Mouse (Mus musculus): ENCODE data around the gene Hist1h2bf. TPM values are rescaled to one million over a fixed set of nuclear protein-coding genes. Genes with fewer than 3 reads are reported as not detected.
A peak's percentile ranks its signal among the peaks of the same experiment; 100 is the strongest.

Hist1h2bf gene
- polyA plus RNA-seq, 1 experiment from 2014 or later, result 3.7 TPM

GRCm38 (mm10) chr13:23609844-23610243 lies 35.8 kb upstream of the Hist1h2bf start:
- H3K4me1 ChIP-seq (ENCODE audit: control insufficient read depth, low read depth, low read length), result peaks cover 21% of the 10 kb centered on the region
- H3K4me3 ChIP-seq (ENCODE audit: low read depth, low read length), result no peak overlapping the region
- peak overlapping the region; percentile 46 for H3K9ac ChIP-seq (ENCODE audit: low read depth, low read length)
- H3K9me3 ChIP-seq (replicated peaks; ENCODE audit: control insufficient read depth, low read length), result no peaks in the 10 kb centered on the region
- ATAC-seq (ENCODE audit: low read depth), result no peak
- H3K4me2 ChIP-seq (ENCODE audit: low read depth, low read length), result peak overlapping the region; percentile 61; the same call in 1 of the 2 replicates
- peak overlapping the region; percentile 93 for H3K27ac ChIP-seq (ENCODE audit: low read length)
- H3K27me3 ChIP-seq (ENCODE audit: control insufficient read depth, insufficient read depth, low read depth, low read length), result no peaks in the 10 kb centered on the region
- H3K36me3 ChIP-seq (ENCODE audit: control insufficient read depth, insufficient read depth), result 0 out of 2 replicates have a peak, but pooled peaks cover 3% of the 10 kb centered on the region

GRCm38 (mm10) chr13:23609209-23609608 lies 35.2 kb upstream of the Hist1h2bf start:
- Histone ChIP-seq H3K27ac (ENCODE audit: low read length) (peak overlapping the region; percentile 93), H3K9ac (ENCODE audit: low read depth, low read length) (peak overlapping the region; percentile 58), H3K27me3 (ENCODE audit: control insufficient read depth, insufficient read depth, low read depth, low read length) (no peaks in the 10 kb centered on the region), H3K4me3 (ENCODE audit: low read depth, low read length) (peak overlapping the region; percentile 34; the same call in 1 of the 2 replicates), H3K9me3 (replicated peaks; ENCODE audit: control insufficient read depth, low read length) (no peaks in the 10 kb centered on the region), H3K4me1 (ENCODE audit: control insufficient read depth, low read depth, low read length) (peaks cover 21% of the 10 kb centered on the region), H3K36me3 (ENCODE audit: control insufficient read depth, insufficient read depth) (0 out of 2 replicates have a peak, but pooled peaks cover 3% of the 10 kb centered on the region), H3K4me2 (ENCODE audit: low read depth, low read length) (peak overlapping the region; percentile 61)
- WGBS (ENCODE audit: insufficient replicate concordance), result 27% methylated on average over 4 of the region's 4 CpGs
- peak; percentile 97 for ATAC-seq (ENCODE audit: low read depth)

DNA sequence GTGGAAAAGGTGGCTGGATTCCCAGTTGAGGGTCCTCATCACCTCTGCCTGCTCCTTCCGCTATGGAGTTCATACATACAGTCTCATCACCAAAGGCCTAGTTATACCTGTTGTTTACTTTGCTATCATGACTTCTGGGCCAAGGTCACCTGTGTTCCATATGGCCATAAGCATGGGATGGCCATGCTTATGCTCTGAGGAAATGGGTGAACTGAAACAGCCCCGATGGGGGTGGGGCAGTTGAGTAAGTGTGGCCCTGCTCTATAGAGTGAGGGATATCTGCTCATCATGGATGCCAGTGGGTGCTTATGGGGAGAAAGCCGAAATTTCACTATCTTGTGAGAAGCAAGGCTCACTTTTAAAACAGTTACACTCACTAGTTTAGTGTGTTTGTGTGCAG lies 31.1 kb upstream of the Hist1h2bf start:
- no peak overlapping the region for H3K27ac ChIP-seq (ENCODE audit: low read length)
- no peaks in the 10 kb centered on the region for H3K36me3 ChIP-seq (ENCODE audit: control insufficient read depth, insufficient read depth)
- H3K9me3 ChIP-seq (replicated peaks; ENCODE audit: control insufficient read depth, low read length), result no peaks in the 10 kb centered on the region
- peaks cover 22% of the 10 kb centered on the region for H3K4me1 ChIP-seq (ENCODE audit: control insufficient read depth, low read depth, low read length)
- H3K4me2 ChIP-seq (ENCODE audit: low read depth, low read length), result no peak overlapping the region
- H3K9ac ChIP-seq (ENCODE audit: low read depth, low read length), result no peak overlapping the region
- no peak for ATAC-seq (ENCODE audit: low read depth)
- WGBS (ENCODE audit: insufficient replicate concordance), result 80% methylated on average over 3 of the region's 3 CpGs
- H3K27me3 ChIP-seq (ENCODE audit: control insufficient read depth, insufficient read depth, low read depth, low read length), result no peaks in the 10 kb centered on the region
- no peak overlapping the region for H3K4me3 ChIP-seq (ENCODE audit: low read depth, low read length)

DNA sequence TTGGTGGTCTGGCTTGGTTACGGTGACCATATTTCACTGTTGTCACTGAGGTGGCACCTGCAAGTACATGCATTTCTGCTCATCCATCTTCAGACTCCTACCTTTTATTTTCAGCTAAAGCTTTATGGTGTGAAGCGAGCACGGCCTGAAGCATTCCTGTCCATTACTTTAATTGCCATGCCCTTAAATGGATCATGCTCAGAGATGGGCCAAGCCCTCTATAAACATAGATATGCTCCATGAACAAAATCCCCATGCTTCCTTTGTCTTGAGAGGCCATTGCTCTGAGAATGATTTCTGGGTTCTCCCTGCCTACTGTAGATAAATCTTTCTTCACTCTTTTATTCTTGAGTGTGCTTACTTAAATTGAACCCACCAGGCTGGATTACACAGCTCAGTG lies 30.5 kb upstream of the Hist1h2bf start:
- H3K4me1 ChIP-seq (ENCODE audit: control insufficient read depth, low read depth, low read length), result peaks cover 16% of the 10 kb centered on the region
- H3K9me3 ChIP-seq (replicated peaks; ENCODE audit: control insufficient read depth, low read length), result no peaks in the 10 kb centered on the region
- WGBS (ENCODE audit: insufficient replicate concordance), result 80% methylated on average over 3 of the region's 3 CpGs

GRCm38 (mm10) chr13:23603182-23603699 lies 29.2 kb upstream of the Hist1h2bf start:
- Histone ChIP-seq H3K36me3 (ENCODE audit: control insufficient read depth, insufficient read depth) (no peaks in the 10 kb centered on the region), H3K4me1 (ENCODE audit: control insufficient read depth, low read depth, low read length) (peaks cover 4% of the 10 kb centered on the region), H3K27ac (ENCODE audit: low read length) (no peak overlapping the region), H3K4me3 (ENCODE audit: low read depth, low read length) (no peak overlapping the region), H3K4me2 (ENCODE audit: low read depth, low read length) (no peak overlapping the region), H3K27me3 (ENCODE audit: control insufficient read depth, insufficient read depth, low read depth, low read length) (no peaks in the 10 kb centered on the region), H3K9me3 (replicated peaks; ENCODE audit: control insufficient read depth, low read length) (no peaks in the 10 kb centered on the region), H3K9ac (ENCODE audit: low read depth, low read length) (peak overlapping the region; percentile 33; the same call in 1 of the 2 replicates)
- 40% methylated on average over 7 of the region's 7 CpGs for WGBS (ENCODE audit: insufficient replicate concordance)
- ATAC-seq (ENCODE audit: low read depth), result no peak

More for the DNA sequence above, 30.5 kb upstream of the Hist1h2bf start:
- Histone ChIP-seq H3K4me3 (ENCODE audit: low read depth, low read length) (no peak overlapping the region), H3K4me2 (ENCODE audit: low read depth, low read length) (no peak overlapping the region), H3K27me3 (ENCODE audit: control insufficient read depth, insufficient read depth, low read depth, low read length) (no peaks in the 10 kb centered on the region), H3K36me3 (ENCODE audit: control insufficient read depth, insufficient read depth) (no peaks in the 10 kb centered on the region), H3K27ac (ENCODE audit: low read length) (no peak overlapping the region), H3K9ac (ENCODE audit: low read depth, low read length) (no peak overlapping the region)
- no peak for ATAC-seq (ENCODE audit: low read depth)

- H3K27me3 ChIP-seq (ENCODE audit: control insufficient read depth, insufficient read depth, low read depth, low read length), result no peaks in the 10 kb centered on the region
- peak overlapping the region; percentile 30; the same call in 1 of the 2 replicates for H3K9ac ChIP-seq (ENCODE audit: low read depth, low read length)
- H3K4me3 ChIP-seq (ENCODE audit: low read depth, low read length), result no peak overlapping the region
- no peaks in the 10 kb centered on the region for H3K36me3 ChIP-seq (ENCODE audit: control insufficient read depth, insufficient read depth)
- H3K4me2 ChIP-seq (ENCODE audit: low read depth, low read length), result 0 out of 2 replicates have a peak overlapping the region, but pooled peaks have one; percentile 14
- no peak for ATAC-seq (ENCODE audit: low read depth)
- H3K9me3 ChIP-seq (replicated peaks; ENCODE audit: control insufficient read depth, low read length), result no peaks in the 10 kb centered on the region
- H3K27ac ChIP-seq (ENCODE audit: low read length), result peak overlapping the region; percentile 51
- 5% methylated on average over 9 of the region's 9 CpGs for WGBS (ENCODE audit: insufficient replicate concordance)
- H3K4me1 ChIP-seq (ENCODE audit: control insufficient read depth, low read depth, low read length), result peaks cover 38% of the 10 kb centered on the region
Observed at GRCm38 (mm10) chr13:23597957-23598356, 24.0 kb upstream of the Hist1h2bf start.

DNA sequence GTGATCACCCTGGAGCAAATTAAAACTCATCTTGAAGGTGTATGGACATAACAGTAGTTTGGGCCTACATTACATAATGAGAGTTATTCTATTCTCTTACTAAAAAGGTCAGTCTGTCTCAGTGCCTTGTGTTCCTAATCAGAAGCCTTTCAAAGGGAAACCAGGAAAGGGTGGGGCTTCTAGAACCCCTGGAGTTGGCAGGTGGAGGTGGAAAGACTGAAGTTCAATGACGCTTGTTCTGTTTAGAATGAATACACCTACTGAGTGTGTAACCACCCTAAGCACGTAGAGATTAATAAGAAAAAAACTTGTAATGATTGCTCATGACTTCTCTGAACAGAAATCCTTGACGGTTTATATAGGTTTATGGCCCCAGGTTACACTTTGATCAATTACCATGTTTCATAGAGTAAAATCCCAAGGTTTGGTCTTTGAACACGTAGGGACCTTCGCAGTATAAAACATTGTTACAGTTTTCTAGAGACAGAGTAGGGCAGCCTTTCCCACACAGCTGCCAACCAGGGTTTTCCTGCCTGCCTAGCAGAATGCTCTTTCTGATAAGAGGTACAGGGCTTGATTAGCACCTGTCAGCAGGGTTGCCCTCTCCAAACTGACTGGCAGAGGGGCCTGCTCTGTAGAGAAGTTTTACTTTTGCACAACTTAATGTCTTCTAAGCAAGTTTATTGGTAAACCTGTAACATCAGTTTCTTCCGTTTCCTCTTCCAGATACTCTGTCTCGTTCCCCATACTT lies 21.8 kb upstream of the Hist1h2bf start:
- H3K9me3 ChIP-seq (replicated peaks; ENCODE audit: control insufficient read depth, low read length), result no peaks in the 10 kb centered on the region
- peak overlapping the region; percentile 46 for H3K4me2 ChIP-seq (ENCODE audit: low read depth, low read length)
- 27% methylated on average over 7 of the region's 7 CpGs for WGBS (ENCODE audit: insufficient replicate concordance)
- H3K9ac ChIP-seq (ENCODE audit: low read depth, low read length), result peak overlapping the region; percentile 54
- peak overlapping the region; percentile 93 for H3K27ac ChIP-seq (ENCODE audit: low read length)
- peak overlapping the region; percentile 9; the same call in 1 of the 2 replicates for H3K4me3 ChIP-seq (ENCODE audit: low read depth, low read length)
- H3K36me3 ChIP-seq (ENCODE audit: control insufficient read depth, insufficient read depth), result no peaks in the 10 kb centered on the region
- ATAC-seq (ENCODE audit: low read depth), result peak; percentile 95
- H3K4me1 ChIP-seq (ENCODE audit: control insufficient read depth, low read depth, low read length), result peaks cover 40% of the 10 kb centered on the region
- no peaks in the 10 kb centered on the region for H3K27me3 ChIP-seq (ENCODE audit: control insufficient read depth, insufficient read depth, low read depth, low read length)

DNA sequence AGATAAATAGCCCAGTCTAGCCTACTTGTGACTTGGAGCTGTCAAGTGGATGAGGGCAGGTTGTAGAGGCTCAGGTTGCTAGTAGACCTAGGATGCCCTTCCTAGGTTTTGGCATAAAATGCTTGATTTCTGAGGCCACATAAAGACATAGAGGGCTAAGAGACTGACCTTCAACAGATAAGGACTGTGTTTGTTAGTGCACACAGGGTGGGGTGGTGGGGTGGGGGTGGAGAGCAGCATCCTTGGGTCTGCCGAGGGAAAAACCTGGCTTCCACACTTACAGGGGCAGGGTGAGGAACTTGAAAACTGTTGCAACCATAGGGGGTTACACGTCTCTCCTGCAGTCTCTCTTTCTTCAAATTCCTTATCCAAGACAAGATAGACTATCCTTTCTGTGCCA lies 21.2 kb upstream of the Hist1h2bf start:
- H3K9ac ChIP-seq (ENCODE audit: low read depth, low read length), result peak overlapping the region; percentile 54
- 20% methylated on average over 2 of the region's 2 CpGs for WGBS (ENCODE audit: insufficient replicate concordance)
- H3K4me1 ChIP-seq (ENCODE audit: control insufficient read depth, low read depth, low read length), result peaks cover 40% of the 10 kb centered on the region
- peak overlapping the region; percentile 93 for H3K27ac ChIP-seq (ENCODE audit: low read length)
- peak overlapping the region; percentile 46 for H3K4me2 ChIP-seq (ENCODE audit: low read depth, low read length)
- peak; percentile 45 for ATAC-seq (ENCODE audit: low read depth)
- H3K27me3 ChIP-seq (ENCODE audit: control insufficient read depth, insufficient read depth, low read depth, low read length), result no peaks in the 10 kb centered on the region
- H3K4me3 ChIP-seq (ENCODE audit: low read depth, low read length), result 0 out of 2 replicates have a peak overlapping the region, but pooled peaks have one; percentile 5
- H3K9me3 ChIP-seq (replicated peaks; ENCODE audit: control insufficient read depth, low read length), result no peaks in the 10 kb centered on the region
- no peaks in the 10 kb centered on the region for H3K36me3 ChIP-seq (ENCODE audit: control insufficient read depth, insufficient read depth)

Data from liver, embryonic 16.5 days (tissue).